Mouse (Mus musculus) hindbrain, postnatal 0 days (tissue): ENCODE measurements at regions not wholly inside any gene's neighbourhood (a gene's known extent, or its start where the extent isn't known, plus 50 kb on each side); places are given as distances from the start of the nearest gene placed in this dataset.
A peak's percentile ranks its signal among the peaks of the same experiment; 100 is the strongest.

ENCODE experiments used
- ATAC-seq: fragments of 200-750 bp; cut with Nextera tagmentation; 2 replicates; pipeline ENCODE4 v1.8.0; 2017; ENCODE audit warnings: mild to moderate bottlenecking, moderate TSS enrichment, moderate library complexity
- DNase-seq: peaks from one replicate; pipeline ENCODE4 v3.0.0-alpha.2; 2015; ENCODE audit warnings: low spot score
- H3K27ac ChIP-seq: fragments of 300-500 bp; sonication (generic); 2 replicates; pipeline ENCODE4 v1.5.1; 2014; ENCODE audit warnings: mild to moderate bottlenecking
- H3K27me3 ChIP-seq: fragments of 300-500 bp; sonication (generic); 2 replicates; pipeline ENCODE4 v1.6.1; 2014; ENCODE audit warnings: low read length, mixed read lengths; ENCODE audit not compliant: insufficient read depth
- H3K36me3 ChIP-seq: fragments of 300-500 bp; sonication (generic); 2 replicates; pipeline ENCODE4 v1.6.1; 2014; ENCODE audit warnings: low read length, mixed read lengths; ENCODE audit not compliant: insufficient read depth
- H3K4me1 ChIP-seq: fragments of 300-500 bp; sonication (generic); 2 replicates; pipeline ENCODE4 v1.6.1; 2014; ENCODE audit warnings: antibody characterized with exemption, low read length, mixed read lengths; ENCODE audit not compliant: insufficient read depth
- H3K4me2 ChIP-seq: fragments of 300-500 bp; sonication (generic); 2 replicates; pipeline ENCODE4 v1.6.1; 2014; ENCODE audit warnings: low read depth, mild to moderate bottlenecking, low read length, moderate library complexity, mixed read lengths
- H3K4me3 ChIP-seq: fragments of 300-500 bp; sonication (generic); 2 replicates; pipeline ENCODE4 v1.5.1; 2014; ENCODE audit warnings: low read length
- H3K9ac ChIP-seq: fragments of 300-500 bp; sonication (generic); replicated peaks from 2 replicates; pipeline ENCODE4 v1.6.1; 2014; ENCODE audit warnings: mild to moderate bottlenecking, low read length, moderate library complexity, mixed read lengths
- H3K9me3 ChIP-seq: fragments of 300-500 bp; sonication (generic); 2 replicates; pipeline ENCODE4 v1.6.1; 2016; ENCODE audit warnings: low read length, mixed read lengths
- CTCF ChIP-seq: IDR thresholded peaks from 2 replicates; pipeline ENCODE4 v1.5.1; 2016; ENCODE audit warnings: antibody characterized with exemption, control low read depth, low read depth
- WGBS: fragments of 180-500 bp; shearing (Covaris S2); extraction: QIAGEN DNeasy Blood & Tissue Kit; methylation state at CpG from one replicate; pipeline ENCODE4 v1.1.7; 2014; 5-methylcytosine and 5-hydroxymethylcytosine counted together

- WGBS = 52% methylated on average over 1 of the region's 1 CpGs
- ATAC-seq (no peak), DNase-seq (peak; percentile 9)
- Histone ChIP-seq H3K36me3 (no peaks in the 10 kb centered on the region), H3K27me3 (no peaks in the 10 kb centered on the region), H3K4me1 (no peaks in the 10 kb centered on the region), H3K4me3 (no peak overlapping the region), H3K9ac (no peak overlapping the region), H3K27ac (no peak overlapping the region), H3K4me2 (no peak overlapping the region), H3K9me3 (no peaks in the 10 kb centered on the region)
- no peak for TF ChIP-seq CTCF
These were observed 395.3 kb downstream of the Ccdc50 start for GRCm38 (mm10) chr16:27783978-27784377.

- Histone ChIP-seq H3K27ac (no peak overlapping the region), H3K9ac (no peak overlapping the region), H3K9me3 (no peaks in the 10 kb centered on the region), H3K36me3 (no peaks in the 10 kb centered on the region), H3K27me3 (no peaks in the 10 kb centered on the region), H3K4me2 (no peak overlapping the region), H3K4me3 (no peak overlapping the region), H3K4me1 (no peaks in the 10 kb centered on the region)
- no peak for TF ChIP-seq CTCF
- DNase-seq = no peak
- WGBS = 53% methylated on average over 1 of the region's 1 CpGs
- no peak for ATAC-seq
These were observed 404.7 kb downstream of the Ccdc50 start for GRCm38 (mm10) chr16:27793406-27793805.

- no peak overlapping the region for H3K4me3 ChIP-seq
- no peak overlapping the region for H3K27ac ChIP-seq
- TF ChIP-seq CTCF = no peak
- H3K4me1 ChIP-seq = no peaks in the 10 kb centered on the region
- ATAC-seq = no peak
- no peak overlapping the region for H3K4me2 ChIP-seq
- no peaks in the 10 kb centered on the region for H3K9me3 ChIP-seq
- no peaks in the 10 kb centered on the region for H3K36me3 ChIP-seq
- no peak for DNase-seq
- no peak overlapping the region for H3K9ac ChIP-seq
- 71% methylated on average over 1 of the region's 1 CpGs for WGBS
- H3K27me3 ChIP-seq = no peaks in the 10 kb centered on the region
These were observed 406.2 kb downstream of the Ccdc50 start for GRCm38 (mm10) chr16:27794907-27795306.

GRCm38 (mm10) chr16:27796153-27796822 is 407.6 kb downstream of the Ccdc50 start:
- no peaks in the 10 kb centered on the region for H3K4me1 ChIP-seq

GRCm38 (mm10) chr16:27814476-27814875 is 425.8 kb downstream of the Ccdc50 start:
- ATAC-seq (no peak), DNase-seq (no peak)
- H3K4me3 ChIP-seq = no peak overlapping the region
- H3K4me2 ChIP-seq = no peak overlapping the region
- no peaks in the 10 kb centered on the region for H3K36me3 ChIP-seq
- no peak for TF ChIP-seq CTCF
- no peak overlapping the region for H3K9ac ChIP-seq
- WGBS = 73% methylated on average over 1 of the region's 1 CpGs
- no peaks in the 10 kb centered on the region for H3K4me1 ChIP-seq
- H3K27me3 ChIP-seq = no peaks in the 10 kb centered on the region
- no peaks in the 10 kb centered on the region for H3K9me3 ChIP-seq
- H3K27ac ChIP-seq = no peak overlapping the region

More at GRCm38 (mm10) chr16:27796153-27796822, 407.6 kb downstream of the Ccdc50 start:
- no peak for TF ChIP-seq CTCF
- no peak overlapping the region for H3K4me2 ChIP-seq
- WGBS = 77% methylated on average over 10 of the region's 10 CpGs
- H3K36me3 ChIP-seq = no peaks in the 10 kb centered on the region
- no peak for DNase-seq
- H3K9ac ChIP-seq = no peak overlapping the region
- ATAC-seq = no peak
- H3K27ac ChIP-seq = no peak overlapping the region
- H3K9me3 ChIP-seq = no peaks in the 10 kb centered on the region
- H3K4me3 ChIP-seq = no peak overlapping the region
- H3K27me3 ChIP-seq = no peaks in the 10 kb centered on the region
